Mouse (Mus musculus) bone marrow, adult 2 months (tissue): ENCODE results near the gene Vmn1r222. TPM values are rescaled to one million over a fixed set of nuclear protein-coding genes. Genes with fewer than 3 reads are reported as not detected.
"Not testable (repeated sequence)": the region's sequence is repeated elsewhere in the genome, so short reads cannot be mapped to it uniquely, and the experiment has no call there.

ENCODE experiments used
- H3K27ac ChIP-seq: fragments of 200-500 bp; 2 replicates; pipeline ENCODE4 v1.5.1; 2012; ENCODE audit warnings: low read depth, mild to moderate bottlenecking, control low read depth, inconsistent platforms, low read length; ENCODE audit not compliant: control insufficient read depth, poor library complexity, insufficient read depth
- H3K4me1 ChIP-seq: fragments of 200-500 bp; 2 replicates; pipeline ENCODE4 v1.6.1; 2011; ENCODE audit warnings: low read length; ENCODE audit not compliant: control insufficient read depth, insufficient read depth
- H3K4me3 ChIP-seq: fragments of 200-500 bp; replicated peaks from 2 replicates; pipeline ENCODE3; 2011; ENCODE audit warnings: mild to moderate bottlenecking, low read depth, low read length, control low read depth; ENCODE audit not compliant: control insufficient read depth
- CTCF ChIP-seq: fragments of 200-500 bp; IDR thresholded peaks from 2 replicates; pipeline ENCODE4 v1.5.1; 2011; ENCODE audit warnings: low read length, control low read depth; ENCODE audit not compliant: control insufficient read depth, insufficient read depth
- POLR2A ChIP-seq: fragments of 200-500 bp; IDR thresholded peaks from 2 replicates; pipeline ENCODE4 v1.6.1; 2011; ENCODE audit warnings: low read depth, mild to moderate bottlenecking, control low read depth, low read length, borderline replicate concordance; ENCODE audit not compliant: control insufficient read depth
- WGBS: fragments of 180-500 bp; shearing (Covaris S2); methylation state at CpG from one replicate; pipeline ENCODE4 v1.1.7; 2018; 5-methylcytosine and 5-hydroxymethylcytosine counted together
- polyA plus RNA-seq: library from polyadenylated mRNA; stranded (reverse); fragments of >200 nt; gene quantifications from 2 replicates; pipeline ENCODE4 v1.2.4, GENCODE M21; 2011; ENCODE audit warnings: low replicate concordance; ENCODE audit not compliant: missing spikeins, insufficient read depth, insufficient read length

Vmn1r222 gene
- not detected in 2 replicates for polyA plus RNA-seq

GRCm38 (mm10) chr13:23235847-23236246 is at the start of gene Vmn1r222:
Gene Vmn1r222 (minus strand): TSS chr13:23235947.
- H3K4me1 ChIP-seq, H3K27ac ChIP-seq, H3K4me3 ChIP-seq: not testable (repeated sequence)

GRCm38 (mm10) chr13:23285191-23285920 is 49.6 kb upstream of the Vmn1r222 start:
- 10% methylated on average over 22 of the region's 22 CpGs for WGBS
- TF ChIP-seq POLR2A: no peak
- TF ChIP-seq CTCF: no peak
- no peak overlapping the region for H3K4me3 ChIP-seq
- H3K27ac ChIP-seq: no peak overlapping the region
- no peaks in the 10 kb centered on the region for H3K4me1 ChIP-seq

GRCm38 (mm10) chr13:23279992-23280391 is 44.2 kb upstream of the Vmn1r222 start:
- H3K27ac ChIP-seq: no peak overlapping the region
- TF ChIP-seq CTCF (no peak), POLR2A (no peak)
- WGBS: 74% methylated on average over 3 of the region's 3 CpGs
- H3K4me3 ChIP-seq: no peak overlapping the region
- H3K4me1 ChIP-seq: no peaks in the 10 kb centered on the region

- 82% methylated on average over 4 of the region's 4 CpGs for WGBS
- no peak for TF ChIP-seq POLR2A
- TF ChIP-seq CTCF: no peak
- H3K4me1 ChIP-seq: no peaks in the 10 kb centered on the region
Observed at GRCm38 (mm10) chr13:23279576-23279975, 43.8 kb upstream of the Vmn1r222 start.

GRCm38 (mm10) chr13:23270321-23271101 is 34.8 kb upstream of the Vmn1r222 start:
- Histone ChIP-seq H3K4me3 (no peak overlapping the region), H3K4me1 (no peaks in the 10 kb centered on the region), H3K27ac (no peak overlapping the region)
- TF ChIP-seq CTCF (no peak), POLR2A (no peak)
- 10% methylated on average over 34 of the region's 34 CpGs for WGBS

More at GRCm38 (mm10) chr13:23279576-23279975, 43.8 kb upstream of the Vmn1r222 start:
- no peak overlapping the region for H3K4me3 ChIP-seq
- no peak overlapping the region for H3K27ac ChIP-seq

GRCm38 (mm10) chr13:23269681-23270080 is 33.9 kb upstream of the Vmn1r222 start:
- no peak overlapping the region for H3K27ac ChIP-seq
- no peaks in the 10 kb centered on the region for H3K4me1 ChIP-seq
- WGBS: 28% methylated on average over 11 of the region's 11 CpGs
- no peak overlapping the region for H3K4me3 ChIP-seq
- TF ChIP-seq POLR2A (no peak), CTCF (no peak)

GRCm38 (mm10) chr13:23269127-23269526 is 33.4 kb upstream of the Vmn1r222 start:
- not testable (repeated sequence) for H3K27ac ChIP-seq, H3K4me1 ChIP-seq
- WGBS: 41% methylated on average over 4 of the region's 4 CpGs

GRCm38 (mm10) chr13:23268606-23269005 is 32.9 kb upstream of the Vmn1r222 start:
- H3K27ac ChIP-seq, H3K4me3 ChIP-seq: not testable (repeated sequence)
- 78% methylated on average over 3 of the region's 3 CpGs for WGBS

More at GRCm38 (mm10) chr13:23269127-23269526, 33.4 kb upstream of the Vmn1r222 start:
- H3K4me3 ChIP-seq: not testable (repeated sequence)

More at GRCm38 (mm10) chr13:23268606-23269005, 32.9 kb upstream of the Vmn1r222 start:
- not testable (repeated sequence) for H3K4me1 ChIP-seq
